Mouse (Mus musculus) cerebellum, adult 2 months (tissue): ENCODE data around the gene Akt3.

ENCODE experiments used
- CTCF ChIP-seq: fragments of 200-500 bp; IDR thresholded peaks from 2 replicates; pipeline ENCODE4 v1.5.1; 2011; ENCODE audit warnings: low read depth, mild to moderate bottlenecking, control low read depth, low read length, moderate library complexity, borderline replicate concordance; ENCODE audit not compliant: insufficient read depth
- POLR2A ChIP-seq: fragments of 200-500 bp; IDR thresholded peaks from 2 replicates; pipeline ENCODE4 v1.6.1; 2011; ENCODE audit warnings: low read length, control low read depth, borderline replicate concordance; ENCODE audit not compliant: insufficient read depth

- TF ChIP-seq POLR2A (no peak), CTCF (no peak)
Observed at GRCm38 (mm10) chr1:177286764-177287163, 28.8 kb upstream of the Akt3 start.
